ENCODE assay signal across 13 mouse cellular contexts in genomic region chr13:92999860-93000259, GRCm38 (mm10).
DNase-seq lines count a peak whose midpoint lies in the region.
"Had no signal": no experiment of that assay in that cellular context is flagged by ENCODE, and none has a peak within 500 bp of the region (broad histone marks: within the 10 kb centered on the region; RNA-seq: fewer than 3 reads in every experiment).

No protein-coding gene starts in this region.

- H3K9me3 ChIP-seq in embryonic facial prominence, embryonic 10.5 days = no peaks in the 10 kb centered on the region

- H3K4me1 ChIP-seq in embryonic facial prominence, embryonic 10.5 days = no peaks in the 10 kb centered on the region

- H3K27me3 ChIP-seq in embryonic facial prominence, embryonic 10.5 days (replicated peaks; ENCODE audit: low read depth, poor library complexity, severe bottlenecking) = no peaks in the 10 kb centered on the region

- WGBS in embryonic facial prominence, embryonic 10.5 days = 69% methylated on average over 9 of the region's 9 CpGs

- no peaks in the 10 kb centered on the region for H3K36me3 ChIP-seq in embryonic facial prominence, embryonic 10.5 days (replicated peaks)

- DNase-seq in kidney, adult 18-20 months = peak; percentile 6
- DNase-seq in kidney, adult 9 months = no peak
- DNase-seq in right cerebral cortex, adult 18-20 months = peak; percentile 86
- DNase-seq in right cerebral cortex, postnatal 14 days = no peak
- peak; percentile 48 for DNase-seq in layer of hippocampus, postnatal 36 days
- no peak for DNase-seq in embryonic facial prominence, embryonic 10.5 days (ENCODE audit: low spot score)
- DNase-seq in heart, adult 18-20 months = no peak
- no peak for DNase-seq in heart, adult 8-10 months (ENCODE audit: low spot score)
- DNase-seq: adrenal gland, adult 2 months; cerebellum, adult 11-12 months; liver; spleen, adult 18-20 months; thymus, postnatal 25 days had no signal

- no peak overlapping the region for H3K27ac ChIP-seq in embryonic facial prominence, embryonic 10.5 days (replicated peaks)

- H3K4me3 ChIP-seq in embryonic facial prominence, embryonic 10.5 days = no peak overlapping the region

Comparison
In these comparisons a context has a peak if more than half of its experiments do, and no peak if none do; other contexts are left out.
1. DNase-seq: peak in kidney, adult 18-20 months (single experiment), right cerebral cortex, adult 18-20 months (single experiment) and layer of hippocampus, postnatal 36 days (2 of 2); none in kidney, adult 9 months (single experiment), right cerebral cortex, postnatal 14 days (single experiment), embryonic facial prominence, embryonic 10.5 days (single experiment), heart, adult 18-20 months (0 of 2) and heart, adult 8-10 months (single experiment).